Mouse (Mus musculus) CD8-positive naive resting alpha-beta T cell, adult 2 months (primary cell): ENCODE data around the gene Ddn.

ENCODE experiments used
- DNase-seq, 2 experiments: peaks; one replicate each; pipeline ENCODE4 v3.0.0; 2022; ENCODE audit warnings: low read depth in 2 of 2, low spot score in 2 of 2

The Ddn gene

GRCm38 (mm10) chr15:98809390-98809789 is at the start of gene Ddn:
TSS of gene Ddn (minus strand) at chr15:98809490.
- no peak for DNase-seq

DNA sequence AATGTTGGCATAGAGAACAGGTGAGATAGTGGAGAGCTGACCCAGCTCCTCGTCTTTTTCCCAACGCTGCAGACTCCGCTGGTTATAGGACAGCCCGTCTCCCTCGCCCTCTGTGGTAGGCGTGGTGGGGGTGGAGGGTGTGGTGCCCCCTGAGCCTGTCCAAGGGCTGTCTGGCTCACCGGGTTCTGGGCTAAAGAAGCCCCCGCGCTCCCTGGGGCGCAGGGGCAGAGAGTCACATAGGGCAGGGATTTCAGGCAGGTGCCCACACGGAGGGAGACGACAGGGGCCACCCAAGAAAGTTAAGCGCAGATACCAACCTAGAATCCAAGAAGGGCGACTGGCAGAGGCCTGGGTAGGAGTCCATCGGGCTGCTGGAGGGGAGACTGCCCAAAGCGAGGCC is 44.9 kb upstream of the Ddn start:
- DNase-seq, result no peak

- no peak for DNase-seq
These were observed 44.1 kb upstream of the Ddn start for GRCm38 (mm10) chr15:98853161-98853937.

DNA sequence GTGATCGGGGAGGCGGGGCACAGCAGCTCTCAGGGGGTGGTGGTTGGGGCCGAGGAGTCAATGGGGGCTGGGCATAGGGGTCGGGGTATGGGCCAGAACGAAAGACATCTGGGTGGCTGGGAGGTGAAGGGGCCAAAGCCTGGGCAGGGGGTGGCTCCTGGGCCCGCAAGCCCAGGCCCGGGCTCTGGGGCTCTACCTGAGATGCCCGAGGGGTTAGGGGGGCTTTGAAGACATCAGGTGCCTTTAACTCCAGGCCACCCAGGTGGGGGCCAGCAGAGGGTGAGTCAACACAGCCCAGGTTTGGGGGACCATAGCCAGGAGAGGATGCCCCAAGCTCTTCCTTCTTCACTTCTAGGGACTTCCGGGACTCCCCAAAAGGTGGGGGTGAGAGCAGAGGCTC is 43.4 kb upstream of the Ddn start:
- DNase-seq, result no peak

DNA sequence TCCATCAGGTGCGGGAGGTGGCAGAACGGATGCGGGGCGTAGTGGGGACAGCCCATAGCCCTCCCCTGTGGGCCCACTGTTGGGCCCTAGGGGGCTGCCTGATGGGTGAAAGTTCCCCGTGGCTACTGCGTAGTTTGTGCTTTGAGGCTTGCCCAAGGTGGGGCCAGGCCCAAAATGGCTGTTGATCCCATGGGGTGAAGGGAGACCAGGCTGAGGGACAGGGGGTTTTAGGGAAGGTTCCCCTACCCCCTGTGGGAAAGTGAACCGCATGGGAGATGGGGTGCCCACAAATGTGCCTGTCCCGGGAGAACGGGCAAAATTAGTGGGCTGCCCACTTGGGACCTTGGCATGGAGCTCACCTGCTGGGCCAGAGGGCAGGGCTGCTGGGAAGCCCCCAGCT is 42.8 kb upstream of the Ddn start:
- no peak for DNase-seq

- no peak for DNase-seq
These were observed 42.0 kb upstream of the Ddn start for GRCm38 (mm10) chr15:98851229-98851818.

DNA sequence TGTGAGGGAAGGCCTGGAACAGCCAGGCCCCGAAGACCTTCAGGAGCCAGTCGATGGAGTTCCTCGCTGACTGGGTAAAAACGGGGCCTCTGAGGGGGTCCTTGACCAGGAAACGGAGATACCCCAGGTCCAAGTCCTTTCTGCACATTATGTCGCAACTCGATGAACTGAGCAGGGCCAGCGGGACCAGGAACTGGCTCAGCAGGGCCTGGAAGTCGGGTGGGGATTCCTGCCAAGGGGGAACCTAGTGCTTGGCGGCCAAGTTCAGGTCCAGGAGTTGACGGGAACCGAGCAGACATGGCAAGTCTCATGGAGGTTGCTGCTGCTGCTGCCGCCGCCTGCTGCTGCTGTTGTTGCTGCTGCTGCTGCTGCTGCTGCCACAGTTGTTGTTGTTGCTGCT is 41.4 kb upstream of the Ddn start:
- no peak for DNase-seq

- no peak for DNase-seq
These were observed 40.8 kb upstream of the Ddn start for GRCm38 (mm10) chr15:98849956-98850600.

GRCm38 (mm10) chr15:98849165-98849564 is 39.9 kb upstream of the Ddn start:
- DNase-seq, result no peak

DNA sequence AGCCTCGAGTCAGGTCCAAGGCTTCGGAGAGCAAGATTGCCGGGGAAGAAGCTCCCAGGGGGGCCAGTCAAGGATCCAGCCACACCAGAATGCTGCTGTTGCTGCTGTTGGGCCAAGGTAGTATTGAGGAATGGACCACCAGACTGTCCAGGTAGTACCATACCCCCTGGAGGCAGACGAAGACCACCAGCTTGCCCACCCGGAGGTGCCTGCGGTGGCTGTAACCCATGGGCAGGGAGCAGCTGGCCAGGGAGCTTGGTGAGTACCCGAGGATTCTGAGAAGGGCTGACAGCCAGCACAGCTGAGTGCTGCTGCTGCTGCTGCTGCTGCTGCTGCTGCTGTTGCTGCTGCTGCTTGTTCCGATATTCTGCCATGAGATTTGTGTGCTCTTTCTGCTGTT is 36.9 kb upstream of the Ddn start:
- no peak for DNase-seq

DNA sequence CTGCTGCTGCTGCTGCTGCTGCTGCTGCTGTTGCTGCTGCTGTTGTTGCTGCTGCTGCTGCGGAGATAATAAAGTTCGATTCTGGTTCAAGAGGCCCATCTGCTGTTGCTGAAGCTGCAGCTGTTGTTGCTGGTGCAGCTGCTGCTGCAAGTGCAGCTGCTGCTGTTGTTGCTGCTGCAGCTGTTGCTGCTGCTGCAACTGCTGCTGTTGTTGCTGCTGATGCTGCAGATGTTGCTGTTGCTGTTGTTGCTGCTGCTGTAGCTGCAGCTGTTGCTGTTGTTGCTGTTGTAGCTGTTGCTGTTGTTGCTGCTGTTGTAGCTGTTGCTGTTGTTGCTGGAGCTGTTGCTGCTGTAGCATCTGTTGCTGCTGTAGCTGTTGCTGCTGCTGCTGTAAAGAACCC is 35.9 kb upstream of the Ddn start:
- no peak for DNase-seq

DNA sequence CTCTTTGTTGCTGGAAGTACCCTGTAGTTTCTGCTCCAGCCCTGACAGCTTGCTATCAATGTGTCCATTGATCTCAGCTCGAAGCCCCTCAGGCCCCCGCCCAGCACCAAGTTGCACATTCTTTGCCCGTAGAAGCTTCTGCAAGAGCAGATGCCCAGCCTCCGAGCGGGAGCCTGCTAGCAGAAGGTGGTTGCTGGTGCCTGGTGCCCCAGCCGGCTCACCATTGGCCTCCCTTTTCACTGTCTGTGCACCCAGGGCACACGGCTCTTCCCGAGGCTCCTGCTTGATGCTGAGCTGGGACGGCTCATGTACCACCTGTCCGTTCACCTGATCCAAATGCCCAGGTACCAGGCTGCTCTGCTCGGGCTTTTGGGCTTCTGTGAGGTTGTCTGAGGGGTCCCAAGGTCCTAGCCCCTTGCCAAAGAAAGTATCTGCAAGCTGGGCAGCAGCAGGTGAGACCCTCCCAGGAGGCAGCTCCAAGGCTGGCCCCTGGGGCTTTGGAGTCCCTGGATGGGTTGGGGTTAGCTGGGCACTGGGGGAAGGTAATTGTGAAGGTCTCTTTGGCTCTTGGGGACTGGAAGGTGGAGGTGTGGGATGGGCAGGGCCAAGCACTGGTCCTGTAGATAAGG is 34.4 kb upstream of the Ddn start:
- no peak for DNase-seq

DNA sequence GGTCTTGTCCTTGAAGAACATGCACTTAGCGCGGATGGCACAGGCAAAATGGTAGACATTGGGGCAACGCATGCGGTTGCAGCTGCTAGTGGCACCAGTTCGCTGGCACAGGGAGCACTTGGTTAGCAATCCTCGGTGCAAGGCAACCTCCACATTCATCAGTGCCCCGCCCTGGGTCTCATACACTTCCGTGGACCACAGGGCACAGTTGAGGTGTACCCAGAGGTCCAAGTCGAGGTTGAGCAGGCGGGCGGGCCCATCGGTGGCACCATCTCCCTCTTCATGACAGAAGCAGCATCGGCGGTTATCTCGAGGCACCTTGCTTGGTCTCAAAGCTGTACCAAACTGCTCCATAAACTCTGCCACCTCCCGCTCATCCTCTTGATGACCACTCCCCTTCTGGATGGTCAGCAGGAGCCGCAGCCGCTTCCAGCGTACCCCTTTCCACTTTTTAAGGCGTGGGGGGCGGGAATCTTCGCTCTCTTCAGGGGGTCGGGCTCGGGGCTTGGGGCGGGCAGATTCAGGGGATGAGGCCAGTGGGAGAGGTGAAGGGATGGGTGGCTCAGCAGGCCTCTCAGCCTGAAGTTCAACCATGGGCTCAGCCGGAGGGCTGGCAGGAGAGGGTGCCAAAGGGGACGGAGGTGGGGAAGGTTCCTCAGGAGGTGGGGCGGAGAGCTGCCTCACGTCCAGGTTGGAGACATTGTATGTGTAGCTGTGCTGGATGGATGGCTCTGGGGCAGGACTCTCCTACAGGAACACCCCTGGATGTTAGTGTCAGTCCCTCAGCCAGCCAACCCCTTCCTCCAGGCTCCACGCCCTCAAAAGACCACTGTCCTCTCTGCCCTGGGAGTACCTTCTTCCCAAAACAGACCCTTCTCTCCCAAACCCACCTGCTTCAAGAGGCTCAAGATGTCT is 30.6 kb upstream of the Ddn start:
- no peak for DNase-seq

GRCm38 (mm10) chr15:98839161-98839560 is 29.9 kb upstream of the Ddn start:
- no peak for DNase-seq

DNA sequence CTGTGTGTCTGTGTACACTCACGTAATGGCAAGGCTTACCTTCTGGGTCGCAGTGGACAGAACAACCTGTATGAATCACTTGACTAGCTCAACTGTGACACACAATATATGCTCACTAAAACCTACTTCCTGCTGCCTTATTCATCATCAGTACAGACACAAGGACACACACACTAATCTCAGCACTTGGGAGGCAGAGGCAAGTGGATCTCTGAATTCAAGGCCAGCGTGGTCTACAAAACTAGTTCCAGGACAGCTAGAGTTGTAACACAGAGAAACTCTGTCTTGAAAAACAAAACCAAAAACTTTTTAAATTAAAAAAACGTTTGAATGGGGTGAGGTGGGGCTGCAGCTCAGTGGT is 28.4 kb upstream of the Ddn start:
- no peak for DNase-seq

DNA sequence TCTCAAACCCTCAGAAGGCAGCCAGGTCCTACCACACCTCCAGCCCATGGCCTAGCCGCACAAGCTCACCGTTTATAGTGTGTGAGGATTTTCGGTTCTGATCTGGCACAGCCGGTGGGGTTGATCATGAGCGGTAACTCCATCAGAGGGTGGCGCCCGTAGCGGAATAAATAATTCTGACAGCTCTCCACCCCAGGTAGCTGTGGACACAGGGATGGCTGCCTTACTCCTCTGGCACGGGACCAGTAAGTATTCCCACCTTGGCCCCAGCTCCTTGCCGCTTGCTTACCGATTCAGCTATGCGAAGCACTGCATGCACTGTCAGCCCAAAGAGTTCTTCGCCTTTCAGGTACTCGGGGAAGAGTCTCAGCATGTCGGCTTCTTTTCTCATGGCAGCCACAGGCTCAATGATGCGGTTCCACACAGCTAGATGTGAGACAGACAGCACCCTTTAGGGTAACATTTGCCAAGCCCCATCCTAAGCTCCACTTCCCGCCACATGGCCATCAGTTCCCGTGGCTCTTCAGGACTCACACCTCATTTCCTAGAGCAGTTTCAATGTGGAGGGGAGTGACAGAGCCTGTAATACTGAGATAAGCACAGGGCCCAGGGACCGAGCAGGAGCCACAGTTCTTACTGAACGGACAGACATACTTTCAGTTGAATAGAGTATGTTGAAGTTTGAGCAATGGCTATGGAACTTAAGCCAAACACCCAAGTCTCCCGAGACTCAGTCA is 27.9 kb upstream of the Ddn start:
- no peak for DNase-seq

GRCm38 (mm10) chr15:98835291-98835690 is 26.0 kb upstream of the Ddn start:
- DNase-seq, result no peak

DNA sequence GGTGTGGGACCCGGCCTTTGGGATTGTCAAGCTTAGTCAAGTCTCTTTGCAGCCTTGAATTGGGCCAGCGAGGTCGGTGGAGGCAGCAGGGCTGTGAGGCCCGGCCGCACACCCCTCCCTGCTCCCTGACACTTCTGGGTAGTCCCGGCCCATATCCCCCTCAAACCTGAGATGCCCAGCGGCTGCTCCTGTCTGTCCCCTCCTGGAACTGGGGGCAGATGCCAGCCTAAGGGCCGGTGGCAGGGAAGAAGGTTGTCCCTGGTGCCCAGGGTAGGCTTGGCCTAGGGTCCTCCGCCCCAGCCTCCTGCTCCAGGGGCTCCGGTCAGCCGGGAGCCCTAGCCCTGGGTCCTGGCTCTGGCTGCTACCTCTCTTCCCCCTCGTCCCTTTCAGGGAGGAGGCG is 24.8 kb upstream of the Ddn start:
- no peak for DNase-seq

DNA sequence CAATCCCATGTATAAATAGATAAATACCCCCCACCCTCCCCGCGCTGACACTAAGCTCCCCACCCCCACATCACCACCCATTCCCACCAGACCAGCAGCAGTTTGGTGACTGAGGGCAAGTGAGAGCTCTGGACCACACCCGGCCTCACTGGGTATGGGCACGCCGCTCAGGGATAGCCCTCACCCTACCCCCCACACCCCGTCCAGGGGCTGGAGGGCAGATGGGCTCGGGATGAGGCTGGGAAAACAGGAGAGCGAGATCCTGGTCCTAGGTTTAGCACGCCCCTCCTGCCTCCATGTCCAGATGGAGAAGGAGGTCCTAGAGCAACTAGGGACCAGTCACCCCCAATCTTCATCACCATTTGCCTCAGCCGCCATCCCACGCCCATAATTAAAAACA is 24.0 kb upstream of the Ddn start:
- DNase-seq, result no peak
